Mouse (Mus musculus) erythroblast, embryonic 14.5 days (primary cell): ENCODE measurements at regions not wholly inside any gene's neighbourhood (a gene's known extent, or its start where the extent isn't known, plus 50 kb on each side); places are given as distances from the start of the nearest gene placed in this dataset.

Experiments used
- GATA1 ChIP-seq: IDR thresholded peaks from 2 replicates; pipeline ENCODE4 v1.6.1; 2012; ENCODE audit warnings: low read length, inconsistent platforms, mixed read lengths
- TAL1 ChIP-seq: IDR thresholded peaks from 3 replicates; pipeline ENCODE4 v1.6.1; 2012; ENCODE audit warnings: low read length, inconsistent platforms, mixed read lengths

DNA sequence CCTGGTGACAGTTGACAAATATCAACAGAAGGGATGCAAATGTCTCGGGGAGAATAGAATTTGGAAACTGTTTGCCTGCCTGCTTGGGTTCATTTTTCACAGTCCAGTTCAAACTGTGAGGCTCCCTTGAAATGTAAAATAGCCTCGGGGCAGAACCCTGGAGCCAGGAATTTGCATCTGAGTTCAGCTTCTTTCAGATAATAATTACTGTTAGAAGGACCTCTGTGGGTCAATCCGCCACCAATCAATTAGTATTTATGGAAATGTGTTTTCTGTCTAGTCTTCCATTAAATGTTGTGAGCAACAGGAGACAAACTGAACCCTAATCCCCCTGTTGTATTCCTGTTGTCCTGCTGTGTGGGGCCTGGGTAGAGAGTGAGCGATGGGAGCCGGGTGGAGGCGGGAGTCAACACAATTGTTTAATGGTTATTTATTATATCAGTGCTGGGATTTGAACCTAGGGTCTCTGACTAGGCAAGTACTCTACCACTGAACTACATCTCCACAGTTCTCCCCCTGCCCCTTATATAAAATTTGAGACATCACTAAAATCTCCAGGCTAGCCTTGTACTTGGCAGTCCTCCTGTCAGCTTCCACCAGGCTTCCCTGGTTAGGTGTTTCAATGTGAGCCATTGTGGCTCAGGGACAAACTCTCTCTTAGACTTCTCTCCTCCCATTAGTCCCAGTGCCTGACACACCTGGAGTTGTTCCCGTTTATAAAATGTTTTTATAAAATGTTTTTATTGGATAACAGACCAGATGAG lies 103.3 kb downstream of the Zfp281 start:
- TF ChIP-seq TAL1, result no peak
- no peak for TF ChIP-seq GATA1
